Mouse (Mus musculus) adrenal gland, adult (tissue): ENCODE data around the gene Chpf.
A peak's percentile ranks its signal among the peaks of the same experiment; 100 is the strongest.

Experiments
- DNase-seq, 2 experiments: peaks; one replicate each; pipeline ENCODE4 v3.0.0; 2022 to 2023; ENCODE audit warnings: low spot score in 1 of 2; ENCODE audit not compliant: inconsistent age in 2 of 2

Gene Chpf

DNA sequence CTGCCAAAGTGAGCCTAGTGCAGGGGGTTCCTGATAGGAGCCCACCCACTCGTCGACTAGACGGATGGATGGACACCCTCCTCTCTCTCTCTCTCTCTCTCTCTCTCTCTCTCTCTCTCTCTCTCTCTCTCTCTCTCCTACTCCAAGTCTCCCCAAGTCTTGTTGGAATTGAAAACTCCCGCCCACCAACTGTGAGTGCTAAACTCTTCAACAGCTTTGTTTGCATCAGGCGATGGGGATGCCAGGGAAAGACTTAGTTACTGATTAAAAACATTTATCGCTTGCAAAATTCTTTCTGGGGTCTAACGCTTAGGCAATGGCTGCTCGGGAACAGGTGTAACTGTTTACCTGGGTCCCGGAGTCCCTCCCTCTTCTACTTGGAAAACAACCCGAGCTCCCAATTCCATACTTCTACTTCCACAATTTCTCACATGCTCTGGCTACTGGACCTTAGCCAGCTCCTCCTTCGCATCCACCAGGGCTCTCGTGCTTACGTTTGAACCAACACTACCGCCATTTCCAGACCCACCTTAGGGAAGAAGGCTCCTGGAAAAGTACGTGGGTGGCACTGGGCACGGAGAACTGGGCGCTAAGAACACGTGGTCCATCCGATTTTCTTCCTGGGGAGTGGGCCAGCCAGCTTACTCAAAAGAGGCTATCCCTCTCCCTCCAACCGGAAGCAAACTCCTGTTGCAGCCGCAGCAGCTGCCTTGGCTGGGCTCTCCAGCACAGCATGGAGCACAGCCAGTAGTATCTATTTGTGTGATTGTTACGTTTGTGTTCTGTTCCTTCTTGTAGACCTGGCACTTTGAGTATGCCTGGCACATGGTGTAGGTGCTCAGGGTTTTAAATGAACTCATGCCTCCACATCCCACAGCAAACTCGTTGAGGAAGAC lies 20.1 kb downstream of the Chpf start:
- no peak for DNase-seq

DNA sequence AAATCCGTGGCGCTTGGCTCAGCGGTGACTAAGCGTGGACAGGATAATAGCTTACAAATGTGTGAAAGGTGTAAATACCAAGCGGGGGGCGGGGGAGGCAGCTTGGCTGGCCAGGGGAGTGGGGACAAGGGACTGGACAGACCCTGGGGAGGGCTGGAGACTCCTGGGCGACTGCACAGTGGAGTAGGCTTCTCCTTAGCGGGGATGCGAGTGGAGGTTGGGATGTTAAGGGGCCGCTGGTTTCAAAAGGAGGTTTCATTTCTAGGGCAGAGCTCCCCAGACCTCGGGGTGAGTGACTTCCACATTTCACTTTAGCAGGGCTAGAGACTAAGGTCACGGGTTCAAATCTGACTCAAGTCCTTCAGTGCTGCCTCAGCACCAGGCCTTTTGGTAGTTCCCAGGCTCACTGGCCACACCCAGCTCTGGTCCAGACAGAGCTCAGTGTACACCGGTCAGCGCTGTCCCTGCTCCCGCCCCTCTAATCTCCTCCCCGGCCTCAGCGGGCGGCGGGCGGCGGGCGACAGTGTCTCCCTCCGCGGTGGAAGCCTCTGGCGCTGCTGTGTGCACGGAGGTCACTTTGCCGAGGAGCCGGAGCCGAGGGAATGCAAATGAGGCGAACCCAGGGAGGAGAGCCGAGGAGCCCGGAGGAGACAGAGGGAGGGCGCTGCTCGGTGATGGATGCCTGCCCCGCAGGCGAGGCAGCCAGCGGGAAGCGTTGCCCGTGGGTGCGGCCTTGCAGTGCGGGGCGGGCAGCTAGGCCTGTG lies 20.9 kb downstream of the Chpf start:
- DNase-seq, result peak; percentile 50 to 75

DNA sequence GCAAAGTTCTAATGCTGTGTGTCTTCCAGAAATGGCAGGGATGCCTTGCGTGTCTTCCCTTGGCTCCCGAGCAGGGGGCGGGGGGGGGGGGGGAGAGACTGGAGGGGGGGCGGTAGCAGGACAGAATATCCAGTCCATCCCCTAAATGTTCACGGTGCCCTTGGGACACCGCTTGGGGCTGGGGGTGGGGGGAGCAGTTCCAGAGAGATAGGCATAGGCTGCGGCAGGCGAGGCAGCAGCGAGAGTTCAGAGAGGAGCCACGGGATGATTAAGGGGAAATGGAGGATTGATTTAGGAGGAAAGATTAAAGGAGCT lies 21.4 kb downstream of the Chpf start:
- no peak for DNase-seq

DNA sequence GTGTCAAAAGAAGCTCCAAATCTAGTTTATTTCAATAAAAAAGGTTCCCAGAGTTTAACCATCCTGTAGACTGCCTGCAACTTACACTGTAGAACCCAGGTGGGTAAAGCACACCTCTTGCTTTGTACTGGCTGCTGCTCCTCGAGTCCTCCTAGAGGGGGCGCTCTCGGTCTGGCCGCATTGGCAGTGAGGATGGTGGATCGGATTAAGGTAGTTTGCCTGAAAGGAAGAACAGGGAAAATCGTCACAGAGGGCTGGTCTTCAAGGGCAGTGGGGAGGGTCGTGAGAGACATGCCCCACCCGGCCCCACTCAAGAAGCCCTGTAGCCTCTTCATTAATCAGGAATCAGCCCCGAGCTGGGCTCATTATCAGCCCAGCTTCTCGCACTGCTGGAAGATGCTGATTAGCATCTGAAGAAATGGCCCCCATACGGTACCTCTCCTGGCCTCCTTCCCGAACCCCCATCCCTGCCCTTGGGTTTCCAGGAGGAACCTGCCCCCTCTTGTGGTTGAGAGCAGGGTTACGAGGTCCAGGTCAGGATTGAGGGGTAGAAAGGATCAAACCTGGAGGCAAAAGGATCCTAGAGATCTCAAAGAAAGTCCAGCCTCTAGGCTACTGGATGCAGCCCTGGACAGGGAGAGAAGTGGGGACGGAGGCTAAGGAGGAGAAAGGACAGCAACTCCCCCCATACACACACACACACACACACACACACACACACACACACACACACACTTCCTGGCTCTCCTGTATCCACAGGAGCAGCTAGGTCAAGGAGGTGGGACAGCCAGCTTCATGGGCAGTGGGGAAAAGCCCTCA lies 22.2 kb downstream of the Chpf start:
- no peak for DNase-seq

DNA sequence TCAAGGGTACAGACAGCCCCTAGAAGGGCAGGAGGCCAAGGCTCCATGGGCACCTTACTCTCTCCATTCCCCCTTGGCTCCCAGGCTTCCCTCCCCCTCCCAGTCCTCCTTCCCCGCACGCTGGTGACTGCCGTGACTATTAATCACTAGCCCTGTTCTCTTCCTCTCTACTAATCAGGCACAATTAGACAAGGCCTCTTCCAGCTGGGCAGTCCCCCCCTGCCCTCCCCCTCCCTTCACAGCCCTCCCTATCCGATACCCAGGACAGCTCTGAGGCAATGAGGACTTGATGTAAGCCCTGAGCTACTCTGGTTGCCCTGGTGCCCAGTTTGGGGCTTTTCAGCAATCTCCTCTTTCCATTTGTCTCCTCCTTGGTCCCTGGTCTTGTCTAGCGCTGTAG lies 23.2 kb downstream of the Chpf start:
- DNase-seq, result no peak

DNA sequence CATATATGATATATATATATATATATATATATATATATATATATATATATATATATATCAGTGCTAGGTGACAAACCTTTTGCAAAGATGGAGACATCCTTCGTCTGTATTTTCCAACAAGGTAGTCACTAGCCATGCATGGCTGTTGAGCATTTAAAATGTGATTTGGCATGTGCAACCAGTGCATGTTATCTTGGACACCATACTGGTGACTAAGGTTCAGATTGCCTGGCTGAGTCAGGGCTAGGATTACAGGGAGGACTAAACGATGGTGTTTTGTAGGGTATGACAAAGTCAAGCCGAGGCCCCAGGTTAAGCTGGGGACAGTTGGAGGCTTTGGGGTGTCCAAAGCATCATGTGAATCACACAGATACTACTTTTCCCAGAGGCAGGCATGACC lies 23.7 kb downstream of the Chpf start:
- no peak for DNase-seq

DNA sequence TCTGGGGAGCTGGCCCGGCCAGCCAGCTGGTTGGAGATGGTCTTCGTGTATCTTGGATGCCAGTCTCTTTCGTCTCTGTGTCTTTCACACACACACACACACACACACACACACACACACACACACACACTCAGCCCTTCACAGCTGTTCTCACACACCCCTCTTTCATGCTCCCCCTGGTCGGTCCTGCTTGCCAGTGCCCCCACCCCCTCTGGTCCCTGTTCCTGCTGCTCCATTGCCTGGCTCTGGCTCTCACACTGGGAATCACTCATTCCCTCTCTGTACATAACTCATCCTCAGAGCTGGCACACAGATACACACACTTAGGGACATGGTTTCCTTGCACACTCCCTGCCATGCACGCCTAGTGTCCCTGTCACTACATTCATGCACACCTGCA lies 27.2 kb downstream of the Chpf start:
- no peak for DNase-seq

DNA sequence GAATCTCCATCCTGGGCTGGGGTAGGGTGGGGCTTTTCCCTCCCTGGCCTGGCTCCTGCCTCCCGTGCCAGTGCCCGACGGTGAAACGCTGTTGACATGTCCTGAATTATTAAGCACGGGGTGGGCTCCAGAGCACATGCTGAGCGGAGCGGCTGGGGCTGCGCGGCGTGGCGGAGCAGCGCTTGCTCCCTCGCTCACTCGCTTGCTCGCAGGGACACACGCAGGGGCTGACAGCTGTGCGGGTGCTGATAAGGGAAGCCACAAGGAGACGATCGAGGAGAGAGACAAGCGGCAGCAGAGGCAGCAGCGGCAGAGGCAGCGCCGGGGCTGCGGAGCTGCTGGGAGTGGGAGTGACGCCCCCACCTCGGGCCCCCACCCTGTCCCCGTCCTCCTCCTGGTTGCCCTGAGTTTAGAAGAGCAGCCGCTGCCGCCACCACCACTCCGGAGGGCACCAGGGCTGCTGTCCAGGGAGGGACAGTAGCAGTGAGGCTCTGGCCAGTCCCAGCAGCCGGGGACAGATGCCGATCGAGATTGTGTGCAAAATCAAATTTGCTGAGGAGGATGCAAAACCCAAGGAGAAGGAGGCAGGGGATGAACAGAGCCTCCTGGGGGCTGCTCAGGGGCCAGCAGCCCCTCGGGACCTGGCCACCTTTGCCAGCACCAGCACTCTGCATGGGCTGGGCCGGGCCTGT lies 28.6 kb downstream of the Chpf start, which contains the start of gene Asic4:
TSS of gene Asic4 (plus strand) at position 123 of the 692 bp plus-strand sequence.
- peak in 1 of 2 experiments; percentile 56 for DNase-seq

DNA sequence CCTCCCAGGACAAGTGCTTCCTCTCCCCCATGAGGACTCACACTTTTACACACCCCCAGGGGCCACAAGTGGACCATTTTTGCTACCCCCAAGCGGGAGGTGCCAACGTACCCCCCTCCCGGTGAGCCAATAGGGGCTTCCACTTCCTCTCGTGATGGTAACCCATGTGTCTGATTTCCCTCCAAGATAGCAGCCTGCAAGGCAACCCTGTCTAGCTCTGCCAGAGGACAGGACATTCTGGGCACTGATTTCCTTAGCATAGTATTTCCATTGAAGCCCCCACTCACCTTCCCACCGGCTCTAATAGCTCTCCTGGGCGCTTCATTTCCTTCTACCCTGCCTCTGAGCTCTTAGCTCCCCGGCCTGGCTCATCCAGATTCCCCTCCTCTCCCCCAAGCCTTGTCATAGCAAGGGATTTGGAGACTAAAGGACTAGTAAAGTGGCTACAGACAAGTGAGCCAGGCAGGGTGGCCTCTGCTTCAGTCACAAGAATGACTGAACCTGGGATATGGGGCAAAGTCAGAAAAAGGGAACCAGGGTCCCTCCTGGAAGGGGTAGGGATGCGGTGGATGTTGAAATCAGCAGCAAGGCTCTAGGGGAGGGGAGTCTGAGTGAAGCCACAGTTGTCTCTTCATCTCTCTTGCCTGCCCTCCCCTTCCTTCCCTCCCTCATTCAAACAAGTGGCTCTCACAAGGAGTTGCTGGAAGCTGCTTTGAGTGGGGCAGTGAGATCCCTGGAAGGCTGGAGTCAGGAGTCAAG lies 29.6 kb downstream of the Chpf start:
- no peak for DNase-seq

DNA sequence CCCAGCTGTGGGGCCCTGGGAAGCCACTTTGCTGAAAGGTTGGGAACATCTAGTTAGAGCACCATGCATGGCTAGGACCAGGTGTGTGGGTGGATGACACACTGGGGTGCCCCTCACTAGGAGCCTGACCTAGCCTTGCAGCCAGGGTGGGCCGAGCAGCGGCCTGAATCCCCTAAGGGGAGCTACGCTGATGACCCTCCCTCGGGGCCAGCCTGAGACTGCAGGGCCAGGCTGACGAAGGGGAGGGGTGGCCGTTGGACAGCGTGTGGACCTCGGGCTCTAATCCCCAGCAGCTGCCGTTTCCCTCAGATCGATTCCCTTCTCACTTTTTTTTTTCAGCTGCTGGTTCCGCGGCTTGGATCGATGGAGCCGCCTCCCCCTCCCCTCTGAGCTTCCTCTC lies 30.2 kb downstream of the Chpf start:
- no peak for DNase-seq

DNA sequence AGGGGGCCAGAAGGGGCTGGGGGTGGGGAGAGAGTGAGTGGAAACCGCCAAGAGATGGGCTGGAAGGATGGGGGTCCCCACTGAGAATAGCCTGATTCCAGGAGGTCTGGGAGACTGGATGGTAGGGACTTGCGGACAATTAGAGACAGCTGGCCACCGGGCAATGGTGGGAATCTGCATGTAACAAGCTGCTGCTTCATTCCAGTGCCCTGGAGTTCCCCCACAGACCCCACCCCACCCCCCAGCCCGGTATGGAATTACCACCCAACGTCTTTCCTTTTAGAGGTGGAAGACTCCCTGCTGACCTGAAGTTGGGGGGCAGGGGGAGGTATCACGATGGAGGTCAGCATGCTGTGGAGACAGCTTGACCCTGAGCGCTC lies 31.1 kb downstream of the Chpf start:
- no peak for DNase-seq

DNA sequence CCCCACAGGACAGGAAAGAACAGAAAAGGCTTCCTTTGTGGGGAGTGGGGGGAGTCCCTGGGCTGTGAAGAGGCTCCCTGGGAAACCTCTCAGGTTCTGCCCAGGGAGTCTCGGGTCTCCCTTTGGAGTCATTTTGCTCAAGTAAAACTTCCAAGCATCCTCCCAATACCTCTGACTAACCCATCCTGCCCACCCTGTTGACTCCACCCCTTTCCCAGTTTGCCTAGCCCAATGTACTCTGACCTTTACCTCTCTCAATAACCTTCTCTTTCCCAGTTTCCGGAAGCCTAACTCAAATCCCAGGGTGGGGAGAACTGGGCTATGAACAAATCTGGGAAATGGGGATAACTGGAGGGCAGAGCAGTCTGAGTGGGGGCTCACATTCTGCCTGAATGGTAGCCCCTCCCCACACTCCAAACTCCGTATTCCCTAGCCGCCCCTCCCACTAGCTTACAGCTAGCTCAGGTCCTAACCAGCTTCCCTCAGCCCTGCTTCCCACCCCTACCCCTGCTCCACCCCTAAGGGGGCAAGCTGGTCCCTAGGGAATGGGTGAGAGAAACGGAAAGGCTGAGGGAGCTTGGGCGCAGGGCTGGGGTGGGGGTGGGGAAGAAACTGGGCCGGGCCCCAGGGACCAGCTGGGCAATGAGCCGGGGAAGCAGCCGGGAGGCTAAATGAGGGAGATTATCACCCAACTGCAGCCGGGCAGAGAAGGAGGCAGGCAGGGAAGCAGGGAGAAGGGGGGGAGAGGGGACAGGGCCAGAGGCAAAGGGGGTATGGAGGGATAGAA lies 31.6 kb downstream of the Chpf start:
- DNase-seq, result no peak

DNA sequence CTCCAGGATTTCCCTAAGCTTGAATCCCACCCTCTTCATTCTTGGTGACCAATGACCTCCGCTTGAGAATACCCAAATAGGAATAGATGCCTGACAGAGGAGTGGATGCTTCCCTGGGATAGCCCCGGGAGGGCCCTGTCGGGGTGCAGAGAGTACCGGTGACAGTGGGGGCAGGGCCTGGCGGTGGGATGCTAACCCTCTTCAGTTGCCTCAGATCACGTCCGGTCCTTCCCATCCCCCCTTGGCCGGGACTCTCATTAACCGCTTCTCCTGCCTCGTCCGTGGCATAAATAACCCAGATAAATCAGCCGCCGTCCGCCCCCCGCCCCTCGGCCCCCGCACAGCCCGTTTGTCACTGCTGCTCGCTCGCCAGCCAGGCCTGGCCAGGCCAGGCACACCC lies 32.5 kb downstream of the Chpf start:
- no peak for DNase-seq

DNA sequence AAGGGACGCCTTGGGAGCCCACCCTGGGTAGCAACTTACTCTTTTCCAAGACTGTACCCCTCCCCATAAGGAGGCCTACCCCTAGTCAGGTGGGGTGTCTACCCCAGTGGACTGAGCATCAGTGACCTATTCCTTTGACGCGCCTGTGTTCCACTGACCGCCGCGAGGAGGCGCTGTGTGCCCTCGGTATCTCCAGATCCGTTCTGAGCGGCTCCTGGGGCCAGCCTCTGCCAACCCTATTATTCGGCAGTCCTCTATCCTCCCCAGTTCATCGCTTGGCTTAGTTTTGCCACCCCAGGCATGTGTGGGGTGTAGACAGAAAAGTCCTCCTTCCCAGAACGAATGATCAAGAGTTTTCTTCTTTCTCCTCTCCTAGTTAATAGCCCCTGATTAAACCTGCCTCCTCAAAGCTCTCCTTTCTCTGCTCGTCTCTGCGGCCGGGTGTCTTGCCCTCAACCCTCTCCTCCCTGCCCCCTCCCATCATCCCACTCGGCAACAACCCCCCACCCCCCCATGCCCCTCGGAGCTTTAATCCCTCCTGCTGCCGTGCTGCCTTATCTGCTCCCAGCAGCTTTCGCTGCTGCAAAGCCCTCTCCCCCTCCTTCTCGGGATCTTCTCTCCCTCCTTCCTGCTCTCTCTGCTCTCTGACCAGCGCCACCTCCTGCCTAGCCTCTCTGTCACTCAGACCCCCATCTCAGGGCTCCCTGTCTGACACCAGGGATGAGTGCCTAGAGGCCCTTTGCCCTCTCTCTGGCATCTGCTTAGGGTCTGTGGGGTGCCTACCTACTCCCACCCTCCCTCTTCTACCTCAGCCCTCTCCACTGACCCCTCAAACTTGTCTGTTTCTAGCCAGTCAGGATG lies 33.1 kb downstream of the Chpf start:
- DNase-seq, result peak; percentile 73 to 89

DNA sequence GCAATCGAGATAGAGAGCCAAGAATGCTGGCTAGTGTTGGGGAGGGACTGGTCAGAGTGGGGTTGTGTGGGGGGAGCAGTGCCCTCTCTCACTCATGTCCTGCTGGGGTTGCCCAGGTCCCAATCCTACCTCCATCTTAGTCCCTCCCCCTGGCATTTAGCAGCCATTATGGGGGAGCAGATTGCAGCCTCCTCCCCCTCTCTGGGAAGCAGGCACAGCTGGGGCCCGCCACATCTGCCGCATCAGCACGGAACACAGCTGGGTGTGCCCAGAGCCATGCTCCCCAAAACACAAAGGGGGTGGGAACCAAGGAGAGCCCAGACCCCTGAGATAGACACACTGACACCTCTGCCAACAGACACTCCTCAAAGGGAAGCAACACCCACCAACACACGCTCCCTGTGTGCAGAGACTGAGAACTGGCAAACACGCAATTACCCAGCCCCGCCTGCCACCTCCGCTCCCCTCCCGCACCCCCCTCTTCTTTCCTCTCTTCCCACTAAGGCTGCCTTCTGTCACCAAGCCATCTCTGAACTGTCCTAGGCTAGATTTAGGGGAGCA lies 33.9 kb downstream of the Chpf start:
- DNase-seq, result no peak

DNA sequence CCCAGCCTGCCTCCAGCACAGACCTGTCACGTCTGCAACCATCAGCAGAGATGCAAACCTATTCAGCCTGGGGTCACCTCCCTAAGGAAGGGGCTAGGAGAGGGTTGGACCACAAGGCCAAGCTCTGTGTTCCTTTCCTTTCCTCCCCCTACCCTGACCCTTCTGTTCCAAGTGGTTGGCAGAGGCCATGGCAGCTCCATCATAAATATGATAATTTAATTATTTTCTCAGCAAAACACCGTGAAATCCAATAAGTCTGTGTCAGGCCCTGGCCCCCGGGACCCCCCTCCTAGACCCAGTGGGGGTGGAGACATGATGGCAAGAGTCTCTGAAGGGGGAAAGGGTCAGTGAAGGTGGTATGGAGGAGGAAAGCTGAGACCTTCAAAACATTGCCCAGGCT lies 34.9 kb downstream of the Chpf start:
- DNase-seq, result no peak

DNA sequence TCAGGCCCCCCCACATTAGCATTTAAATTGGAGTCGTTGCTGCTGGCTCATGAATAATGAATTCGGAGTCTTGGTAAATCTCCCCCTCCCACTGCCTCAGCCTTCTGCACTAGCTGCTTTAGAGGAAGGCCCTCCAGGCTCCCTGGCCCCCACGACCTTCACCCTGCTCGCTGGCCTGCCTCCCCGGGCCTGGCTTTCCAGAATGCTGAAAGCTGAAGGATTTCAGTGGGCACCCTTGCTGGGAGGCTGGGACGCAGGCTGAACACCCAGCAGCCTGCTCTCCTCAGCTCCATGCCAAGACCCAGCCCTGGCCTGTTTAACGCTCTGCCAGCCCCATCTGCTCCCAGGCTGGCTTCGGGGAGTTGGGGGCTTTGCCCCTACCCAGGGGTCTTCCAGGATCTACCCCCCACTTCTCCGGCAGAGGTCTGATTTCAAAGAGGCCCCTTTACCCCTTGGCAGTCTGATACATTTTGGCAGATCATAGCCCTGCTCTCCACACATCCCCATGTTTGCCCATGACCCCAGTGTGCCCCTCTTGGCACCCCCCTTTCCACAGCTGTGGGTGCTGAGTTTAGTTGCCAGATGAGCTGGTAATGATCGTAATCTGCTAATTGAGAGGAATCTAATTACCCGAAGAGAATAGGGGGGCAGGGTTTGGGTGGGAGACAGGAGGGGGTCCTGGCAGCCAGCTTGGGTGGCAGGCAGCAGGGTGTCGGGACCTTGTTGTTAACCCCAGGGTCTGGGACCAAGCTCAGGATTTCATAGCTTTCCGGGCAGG lies 35.7 kb downstream of the Chpf start:
- DNase-seq, result no peak
